Mouse (Mus musculus): ENCODE data around the gene Erbb2. TPM values are rescaled to one million over a fixed set of nuclear protein-coding genes. Genes with fewer than 3 reads are reported as not detected.

Erbb2 gene
- total RNA-seq, 2 experiments from 2014 or later = 2.4 TPM

GRCm38 (mm10) chr11:98384721-98385637, 27.3 kb upstream of the Erbb2 start:
- intact Hi-C loops (cut with DNase I) = no loop called here
- DNase-seq (ENCODE audit: extremely low spot score in 1 of 2, low spot score in 2 of 2) = no peak

GRCm38 (mm10) chr11:98385638-98386585, 26.4 kb upstream of the Erbb2 start, which contains the start of gene Pnmt:
Gene Pnmt (plus strand): TSS chr11:98386450.
- intact Hi-C loops (cut with DNase I) = no loop called here

GRCm38 (mm10) chr11:98386596-98386995, 25.7 kb upstream of the Erbb2 start:
- DNase-seq (ENCODE audit: extremely low spot score in 1 of 2, low spot score in 2 of 2) = peak in 1 of 2 experiments; percentile 18
- intact Hi-C loops (cut with DNase I) = no loop called here

More at GRCm38 (mm10) chr11:98385638-98386585, 26.4 kb upstream of the Erbb2 start, which contains the start of gene Pnmt:
- DNase-seq (ENCODE audit: extremely low spot score in 1 of 2, low spot score in 2 of 2) = no peak

- intact Hi-C loops (cut with DNase I) = no loop called here
- no peak for DNase-seq (ENCODE audit: extremely low spot score in 1 of 2, low spot score in 2 of 2)
Measured at GRCm38 (mm10) chr11:98387056-98387577, 25.2 kb upstream of the Erbb2 start.

DNA sequence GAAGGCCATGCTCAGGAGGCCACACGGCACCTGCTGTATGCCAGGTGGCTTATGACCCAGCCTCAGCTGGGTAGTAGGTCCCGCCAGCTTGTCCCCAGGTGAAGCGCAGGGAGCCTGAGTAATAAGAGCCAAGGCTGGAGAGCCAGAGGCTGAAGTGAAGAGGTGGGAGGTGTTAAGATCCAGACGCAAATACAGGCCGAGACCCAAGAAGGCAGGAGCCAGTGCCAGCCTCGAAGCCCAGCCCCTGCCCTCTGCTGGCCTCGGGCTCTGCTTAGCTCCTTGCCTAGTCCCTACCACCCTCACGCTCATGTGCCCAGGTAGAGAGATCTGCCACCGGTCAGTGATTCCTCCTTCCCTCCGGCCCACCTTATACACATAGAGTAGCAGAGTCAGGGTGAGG, 24.0 kb upstream of the Erbb2 start:
- peak in 1 of 2 experiments; percentile 23 for DNase-seq (ENCODE audit: extremely low spot score in 1 of 2, low spot score in 2 of 2)
- intact Hi-C loops (cut with DNase I) = loop anchor here (2.0 kb wide), 1 partner anchor 45 kb away; no protein-coding TSS in a partner anchor

DNA sequence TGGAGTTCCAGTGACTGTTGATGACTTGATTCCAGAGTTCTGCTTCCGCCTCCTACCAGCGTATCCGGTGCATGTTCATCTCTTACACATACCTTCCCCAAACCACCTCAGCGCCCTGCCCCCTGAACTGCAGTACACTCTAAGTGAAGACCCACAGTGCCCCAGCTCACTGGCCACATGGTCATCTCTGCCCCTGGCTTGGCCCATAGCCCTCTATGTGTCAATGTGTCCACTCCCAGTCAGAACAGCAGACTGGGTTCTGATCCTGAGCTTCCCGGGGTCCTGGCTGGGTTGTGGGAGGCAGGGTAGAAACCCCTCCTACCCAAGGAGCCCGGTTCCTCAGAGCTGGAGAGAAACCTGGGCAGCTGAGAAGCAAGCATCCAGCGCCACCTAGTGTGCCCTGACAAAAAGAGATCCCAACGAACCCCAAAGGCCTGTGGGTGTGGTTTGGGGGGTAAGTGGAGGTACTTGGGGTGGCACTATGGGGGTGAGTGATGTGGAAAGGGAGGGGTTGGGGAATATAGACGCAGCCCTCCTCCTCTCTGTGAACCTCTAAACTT, 23.0 kb upstream of the Erbb2 start:
- DNase-seq (ENCODE audit: extremely low spot score in 1 of 2, low spot score in 2 of 2) = peak; percentile 54 to 73
- intact Hi-C loops (cut with DNase I) = loop anchor here (2.0 kb wide), 1 partner anchor 46 kb away; no protein-coding TSS in a partner anchor

DNA sequence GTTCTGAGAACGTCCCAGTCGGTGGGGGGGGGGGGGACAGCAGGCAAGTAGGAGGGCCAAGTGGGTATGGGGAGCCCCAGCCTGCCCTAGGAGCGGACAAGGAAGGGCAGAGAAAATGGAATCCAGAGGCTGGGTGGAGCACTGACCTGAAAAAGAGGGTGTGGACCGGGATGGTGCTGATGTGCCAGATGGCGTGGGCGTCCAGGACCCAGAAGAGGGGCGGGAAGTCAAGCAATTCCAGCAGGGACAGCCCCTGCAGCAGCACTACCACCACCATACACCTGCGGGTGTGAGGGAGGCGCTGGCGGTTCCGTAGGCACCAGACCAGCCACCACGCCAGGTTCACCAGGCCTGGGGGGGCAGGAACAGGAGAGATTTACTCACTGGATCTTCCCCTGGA, 22.1 kb upstream of the Erbb2 start:
- peak in 1 of 2 experiments; percentile 31 for DNase-seq (ENCODE audit: extremely low spot score in 1 of 2, low spot score in 2 of 2)
- intact Hi-C loops (cut with DNase I) = no loop called here

- intact Hi-C loops (cut with DNase I) = no loop called here
- DNase-seq (ENCODE audit: extremely low spot score in 1 of 2, low spot score in 2 of 2) = peak in 1 of 2 experiments; percentile 19
Measured at GRCm38 (mm10) chr11:98392034-98392433, 20.2 kb upstream of the Erbb2 start.

DNA sequence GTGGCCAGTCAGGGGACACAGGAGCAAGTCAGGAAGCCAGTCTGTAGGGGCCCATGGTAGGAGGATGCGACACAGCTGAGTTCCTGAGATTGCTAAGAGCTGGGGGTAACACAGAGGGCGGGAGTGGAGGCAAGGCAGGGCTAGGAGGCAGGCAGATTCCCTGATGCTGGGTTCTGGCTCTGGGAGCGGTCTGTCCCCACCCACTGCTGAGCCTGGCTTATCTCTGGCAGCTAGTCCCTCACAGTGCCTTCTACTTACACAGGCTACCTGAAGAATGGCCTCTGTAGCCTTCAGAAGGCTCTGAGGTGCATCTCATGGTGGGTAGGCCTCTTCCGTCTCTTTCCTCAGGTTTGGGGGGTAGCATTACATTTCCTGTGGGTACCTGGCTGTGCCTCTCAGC, 19.6 kb upstream of the Erbb2 start:
- intact Hi-C loops (cut with DNase I) = no loop called here
- DNase-seq (ENCODE audit: extremely low spot score in 1 of 2, low spot score in 2 of 2) = peak in 1 of 2 experiments; percentile 14

DNA sequence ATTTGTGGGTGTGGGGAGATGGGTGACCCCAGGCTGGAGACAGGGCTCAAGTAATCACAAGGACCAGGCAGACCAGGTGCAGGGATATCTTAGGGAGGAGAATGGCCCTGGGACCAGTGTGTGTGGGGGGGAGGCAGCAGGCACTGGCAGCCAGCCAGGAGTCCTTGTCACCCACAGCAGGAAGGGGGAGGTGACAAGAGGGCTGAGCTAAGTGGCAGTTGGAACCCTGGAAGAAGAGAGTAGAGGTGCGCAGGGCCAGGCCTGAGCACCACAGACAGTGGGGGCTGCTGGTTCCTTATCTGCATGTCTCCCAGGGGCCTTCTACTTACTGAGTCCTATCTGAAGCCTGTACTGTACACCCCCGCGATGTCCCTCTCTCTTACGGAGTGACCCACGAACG, 19.0 kb upstream of the Erbb2 start:
- intact Hi-C loops (cut with DNase I) = no loop called here
- DNase-seq (ENCODE audit: extremely low spot score in 1 of 2, low spot score in 2 of 2) = no peak

GRCm38 (mm10) chr11:98394301-98394700, 18.0 kb upstream of the Erbb2 start:
- intact Hi-C loops (cut with DNase I) = no loop called here
- no peak for DNase-seq (ENCODE audit: extremely low spot score in 1 of 2, low spot score in 2 of 2)

DNA sequence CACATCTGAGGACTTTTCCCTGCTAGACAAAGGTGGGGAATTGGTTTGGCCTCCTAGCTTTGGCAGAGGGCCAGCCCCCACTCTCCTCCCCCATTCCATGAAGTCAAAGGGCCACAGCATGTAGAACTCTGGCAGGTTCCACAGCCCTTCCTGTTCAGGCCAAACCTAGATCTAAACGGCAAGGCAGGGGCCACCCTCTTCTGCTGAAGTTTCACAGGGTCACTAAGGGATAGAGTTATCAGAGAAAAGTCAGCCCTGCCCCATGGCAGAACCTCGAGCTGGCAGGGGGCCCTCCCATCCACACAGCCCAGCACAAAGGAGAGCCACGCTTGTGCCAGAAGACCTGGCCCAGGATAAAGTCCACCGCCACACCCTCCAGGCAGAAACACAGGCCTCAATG, 17.2 kb upstream of the Erbb2 start:
- intact Hi-C loops (cut with DNase I) = no loop called here
- no peak for DNase-seq (ENCODE audit: extremely low spot score in 1 of 2, low spot score in 2 of 2)

- intact Hi-C loops (cut with DNase I) = no loop called here
- peak in 1 of 2 experiments; percentile 15 for DNase-seq (ENCODE audit: extremely low spot score in 1 of 2, low spot score in 2 of 2)
Measured at GRCm38 (mm10) chr11:98397946-98398345, 14.3 kb upstream of the Erbb2 start.

- peak; percentile 85 to 92 for DNase-seq (ENCODE audit: extremely low spot score in 1 of 2, low spot score in 2 of 2)
- intact Hi-C loops (cut with DNase I) = no loop called here
Measured at GRCm38 (mm10) chr11:98400161-98400726, 12.0 kb upstream of the Erbb2 start, which contains the start of gene Pgap3. Gene Pgap3 (minus strand): TSS chr11:98400490.

DNA sequence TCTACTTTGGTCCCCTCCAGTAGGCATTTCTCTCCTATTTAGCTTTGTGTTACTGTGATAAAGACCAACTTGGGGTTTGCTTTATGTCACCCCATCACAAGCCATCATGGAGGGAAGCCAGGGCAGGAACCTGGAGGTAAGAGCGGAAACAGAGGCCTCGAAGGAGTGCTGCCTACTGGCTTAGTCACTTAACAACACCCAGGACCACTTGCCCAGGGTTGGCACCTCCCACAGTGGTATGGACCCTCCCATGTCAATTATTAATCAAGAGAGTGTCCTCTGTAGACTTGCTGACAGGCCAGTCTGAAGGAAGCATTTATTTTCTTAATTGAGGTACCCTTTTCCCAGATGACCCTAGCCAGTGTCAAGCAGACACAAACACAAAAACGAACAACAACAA, 11.5 kb upstream of the Erbb2 start:
- DNase-seq (ENCODE audit: extremely low spot score in 1 of 2, low spot score in 2 of 2) = no peak
- intact Hi-C loops (cut with DNase I) = no loop called here

GRCm38 (mm10) chr11:98406621-98407020, 5.6 kb upstream of the Erbb2 start:
- intact Hi-C loops (cut with DNase I) = no loop called here
- no peak for DNase-seq (ENCODE audit: extremely low spot score in 1 of 2, low spot score in 2 of 2)

DNA sequence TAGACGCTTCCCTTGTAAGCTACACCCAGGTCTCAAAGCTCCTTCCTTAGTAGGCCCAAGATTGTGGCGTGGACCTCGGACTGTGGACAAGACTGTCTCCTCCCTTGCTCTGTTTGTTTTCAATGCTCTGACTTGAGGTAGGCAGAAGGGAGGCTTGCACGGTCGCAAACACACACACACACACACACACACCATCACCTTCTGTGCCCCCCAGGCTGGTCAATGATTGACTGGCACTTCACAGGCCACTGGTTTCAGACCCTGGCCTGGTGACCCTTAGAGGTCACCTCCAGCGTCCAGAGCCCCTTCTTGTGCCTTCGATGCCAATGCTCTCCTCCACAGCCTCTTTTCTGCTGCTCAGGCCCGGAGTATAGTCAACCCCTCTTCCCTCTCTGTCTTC, 3.4 kb upstream of the Erbb2 start:
- DNase-seq (ENCODE audit: extremely low spot score in 1 of 2, low spot score in 2 of 2) = no peak
- intact Hi-C loops (cut with DNase I) = no loop called here

- intact Hi-C loops (cut with DNase I) = no loop called here
- DNase-seq (ENCODE audit: extremely low spot score in 1 of 2, low spot score in 2 of 2) = peak in 1 of 2 experiments; percentile 49
Measured at GRCm38 (mm10) chr11:98409341-98409822, 2.9 kb upstream of the Erbb2 start.

All from left cerebral cortex, postnatal 10 days (tissue).